Mouse (Mus musculus) frontal cortex, postnatal 10 days (tissue): ENCODE results near the gene Cytl1.
A peak's percentile ranks its signal among the peaks of the same experiment; 100 is the strongest.

Experiments used
- DNase-seq, 2 experiments: peaks; one replicate each; pipeline ENCODE4 v3.0.0; 2022; ENCODE audit warnings: low spot score in 2 of 2, mixed read lengths in 1 of 2

Gene Cytl1

DNA sequence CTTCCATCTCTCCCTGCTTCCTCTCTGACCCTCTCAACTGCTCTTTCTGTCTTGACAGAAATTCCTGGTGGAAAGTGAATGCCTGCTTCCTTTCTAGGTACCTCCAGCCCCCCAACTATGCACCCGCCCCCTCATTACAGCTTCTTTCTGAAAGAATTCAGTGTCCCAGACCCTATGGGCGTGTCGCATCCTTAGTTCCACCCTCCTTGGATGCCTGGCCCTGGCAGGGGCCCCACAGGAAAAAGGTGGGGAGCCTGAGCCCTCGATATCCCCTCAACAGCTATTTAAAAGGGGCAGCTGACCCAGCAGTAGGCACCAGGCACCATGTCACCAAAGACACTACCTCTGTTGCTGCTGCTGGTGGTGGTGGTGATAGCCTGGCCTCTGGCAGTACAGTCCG, at the start of gene Cytl1:
Gene Cytl1, plus strand, starts transcription at position 296 of the 400 bp plus-strand sequence.
- no peak for DNase-seq

DNA sequence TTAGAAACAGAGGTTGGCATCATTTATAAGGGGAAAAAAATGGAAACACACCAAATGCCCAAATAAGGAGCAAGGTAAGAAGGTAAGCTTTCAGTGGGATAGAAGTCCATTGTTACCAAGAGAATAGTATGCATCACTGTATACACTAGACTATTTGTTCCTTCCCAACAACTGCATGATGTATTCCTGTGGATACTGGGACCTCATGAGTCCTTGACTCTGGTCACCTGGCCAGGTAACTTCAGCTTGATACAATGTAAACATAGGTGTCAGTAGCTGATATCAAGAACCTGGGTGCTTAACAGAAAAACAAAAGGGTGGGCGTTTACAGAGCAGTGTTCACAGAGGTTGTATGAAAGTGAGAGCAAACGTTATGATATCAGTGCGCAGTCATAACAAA, 42.6 kb upstream of the Cytl1 start:
- no peak for DNase-seq

DNA sequence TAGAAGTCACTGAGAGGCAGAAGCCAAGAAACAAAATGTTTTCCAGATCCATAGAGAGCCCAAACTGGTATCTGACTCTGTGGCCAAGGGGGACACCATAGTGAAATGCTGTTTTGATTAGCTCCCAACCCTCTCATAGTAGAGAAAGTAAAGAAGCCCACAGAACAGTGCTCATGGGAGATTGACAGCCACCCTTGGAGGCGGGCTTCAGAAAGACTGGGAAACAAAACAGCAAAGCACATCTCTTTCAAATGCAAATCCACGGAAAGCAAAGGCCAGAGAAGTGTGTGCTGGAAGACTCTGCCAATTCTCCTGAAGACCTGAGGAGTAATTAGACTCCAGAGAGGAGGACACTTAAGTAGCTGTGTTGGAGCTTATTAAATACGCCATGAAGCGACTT, 39.5 kb upstream of the Cytl1 start:
- DNase-seq, result no peak

DNA sequence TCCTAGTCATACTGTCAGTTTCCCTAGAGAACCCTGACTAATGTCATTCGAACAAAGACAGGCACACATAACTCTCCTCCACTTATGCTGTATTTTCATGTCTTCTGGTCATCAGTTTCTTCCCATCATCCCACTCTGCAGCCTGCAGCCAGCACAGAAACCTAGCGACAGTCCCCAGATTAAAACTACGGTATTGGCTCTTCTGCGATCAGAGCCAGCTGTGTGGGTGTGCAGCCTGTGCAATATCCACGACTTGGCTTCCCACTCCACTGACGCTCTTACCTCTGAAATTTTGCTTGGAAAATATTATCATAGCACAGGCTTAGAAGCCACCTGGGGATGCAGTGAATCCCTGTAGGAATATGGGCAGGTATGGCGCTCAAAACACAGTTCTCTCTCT, 38.0 kb upstream of the Cytl1 start:
- no peak for DNase-seq

DNA sequence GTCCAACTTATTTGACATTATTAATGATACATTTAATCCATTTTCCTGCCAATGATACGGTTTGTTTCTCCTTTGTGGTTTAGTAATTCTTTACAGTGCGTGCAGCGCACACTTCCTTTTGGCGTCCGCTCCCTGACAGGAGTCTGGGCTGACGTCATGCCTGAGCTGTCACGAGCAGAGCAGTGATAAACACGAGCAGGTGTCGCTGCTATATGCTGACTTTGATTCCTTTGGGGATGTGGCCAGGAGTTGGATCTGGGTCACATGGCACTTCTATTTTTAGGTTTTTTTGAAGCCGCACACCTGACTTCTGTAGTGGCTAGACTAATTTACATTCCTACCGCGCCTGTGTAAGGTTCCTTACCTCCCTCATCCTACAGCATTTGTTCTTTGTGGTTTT, 35.6 kb upstream of the Cytl1 start:
- no peak for DNase-seq

DNA sequence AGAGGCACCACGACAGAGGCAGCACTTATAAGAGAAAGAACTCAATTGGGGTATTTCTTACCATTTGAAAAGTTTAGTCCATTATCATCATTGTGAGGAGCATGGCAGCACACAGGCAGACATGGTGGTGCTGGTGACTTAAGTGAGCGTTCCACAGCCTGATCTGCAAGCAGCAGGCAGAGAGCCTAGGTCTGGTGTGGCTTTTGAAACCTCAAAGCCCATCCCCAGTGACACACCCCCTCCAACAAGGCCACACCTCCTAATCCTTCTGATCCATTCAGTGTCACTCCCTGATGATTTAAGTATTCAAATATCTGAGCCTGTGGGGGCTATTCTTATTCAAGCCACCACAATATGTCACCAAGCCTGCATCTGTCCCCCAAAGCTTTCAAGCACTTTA, 30.4 kb upstream of the Cytl1 start:
- DNase-seq, result no peak

DNA sequence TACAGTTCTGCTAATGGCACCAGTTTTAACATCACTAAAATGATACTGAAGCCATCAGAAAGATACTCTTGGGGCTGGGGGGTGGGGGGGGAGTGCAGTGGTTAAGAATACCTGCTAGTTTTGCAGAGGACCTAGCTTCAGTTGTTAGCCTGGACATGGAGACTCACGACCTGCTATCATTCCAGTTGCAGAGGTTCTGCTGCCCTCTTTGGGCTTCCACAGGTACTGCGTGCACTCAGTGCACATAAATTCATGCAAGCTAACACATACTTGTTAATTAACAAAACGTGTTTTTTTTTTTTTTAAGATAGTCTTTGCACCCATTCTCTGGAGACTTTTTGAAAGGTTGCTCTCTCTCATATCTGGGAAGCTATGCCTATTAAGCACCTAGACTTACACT, 27.2 kb upstream of the Cytl1 start:
- DNase-seq, result no peak

DNA sequence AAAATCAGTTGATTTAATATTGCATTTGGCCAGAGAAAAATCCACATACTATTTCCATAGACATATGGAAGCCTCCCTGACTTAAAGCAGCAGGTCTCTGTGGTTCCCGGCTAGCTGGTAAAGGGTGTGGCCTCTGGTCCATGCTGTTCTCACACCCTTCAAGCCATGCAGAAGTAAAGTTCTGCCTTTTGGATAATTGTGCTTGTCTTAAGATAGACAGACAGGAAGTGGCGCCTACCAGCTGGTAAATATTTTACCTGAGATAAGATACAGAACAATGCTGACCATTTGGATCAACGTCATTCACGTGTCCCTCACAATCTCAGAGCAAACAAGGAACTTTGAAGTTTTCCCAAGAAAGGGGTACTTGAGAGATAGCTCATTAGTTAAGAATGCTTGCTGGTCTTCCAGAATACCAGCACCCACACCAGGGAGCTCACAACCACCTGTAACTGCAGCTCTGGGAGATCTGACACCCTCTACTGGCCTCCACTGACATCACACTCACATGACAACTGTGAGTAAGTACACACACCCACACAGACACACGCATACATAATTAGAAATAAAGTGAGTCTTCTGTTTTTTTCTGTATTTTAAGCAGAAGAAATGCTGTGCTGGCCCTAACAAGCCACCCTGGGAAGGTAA, 25.9 kb upstream of the Cytl1 start:
- DNase-seq, result no peak

DNA sequence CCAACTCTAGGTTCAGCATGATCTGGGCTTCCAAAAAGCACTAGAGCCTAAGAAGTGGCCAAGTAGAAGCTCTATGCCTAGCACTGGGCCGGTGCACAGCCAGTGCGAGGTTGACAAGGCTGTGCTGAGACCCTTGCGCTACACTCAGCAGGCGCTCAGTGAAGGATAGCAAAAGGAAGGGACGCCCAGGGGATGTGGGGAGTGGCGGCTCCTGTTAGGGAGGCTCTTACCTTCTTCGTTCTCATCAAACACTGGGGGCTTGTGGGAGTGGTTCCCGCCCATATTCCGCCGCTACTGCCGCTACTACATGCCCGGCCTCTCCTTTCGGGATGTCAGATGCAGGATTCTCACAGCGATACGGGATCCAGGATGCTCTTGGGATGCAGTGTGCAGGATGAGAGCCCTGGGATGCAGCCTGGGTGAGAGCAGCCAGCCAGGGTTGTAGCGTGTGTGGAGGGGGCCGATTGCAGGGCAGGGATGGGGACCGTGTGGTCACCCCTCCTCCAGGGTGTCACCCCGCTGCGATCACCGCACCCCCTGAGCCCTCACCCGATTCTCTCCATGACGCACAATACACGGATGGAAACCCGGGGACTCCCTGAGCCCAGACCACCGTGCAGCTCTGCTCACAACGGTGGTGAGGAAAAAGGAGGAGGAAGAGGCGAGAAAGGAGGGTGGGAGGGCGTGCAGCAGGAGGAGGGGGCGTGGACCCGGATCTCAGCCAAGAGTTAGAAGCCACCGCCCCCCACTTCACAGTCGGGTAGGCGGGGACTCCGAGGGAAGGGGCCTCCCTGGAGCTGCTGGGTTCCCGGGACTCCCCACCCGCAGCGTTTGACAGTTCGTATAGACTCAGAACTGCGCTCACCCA, 18.6 kb upstream of the Cytl1 start, which contains the start of gene Stk32b:
Gene Stk32b, minus strand, starts transcription at position 667 of the 868 bp plus-strand sequence.
- peak; percentile 29 to 44 for DNase-seq

DNA sequence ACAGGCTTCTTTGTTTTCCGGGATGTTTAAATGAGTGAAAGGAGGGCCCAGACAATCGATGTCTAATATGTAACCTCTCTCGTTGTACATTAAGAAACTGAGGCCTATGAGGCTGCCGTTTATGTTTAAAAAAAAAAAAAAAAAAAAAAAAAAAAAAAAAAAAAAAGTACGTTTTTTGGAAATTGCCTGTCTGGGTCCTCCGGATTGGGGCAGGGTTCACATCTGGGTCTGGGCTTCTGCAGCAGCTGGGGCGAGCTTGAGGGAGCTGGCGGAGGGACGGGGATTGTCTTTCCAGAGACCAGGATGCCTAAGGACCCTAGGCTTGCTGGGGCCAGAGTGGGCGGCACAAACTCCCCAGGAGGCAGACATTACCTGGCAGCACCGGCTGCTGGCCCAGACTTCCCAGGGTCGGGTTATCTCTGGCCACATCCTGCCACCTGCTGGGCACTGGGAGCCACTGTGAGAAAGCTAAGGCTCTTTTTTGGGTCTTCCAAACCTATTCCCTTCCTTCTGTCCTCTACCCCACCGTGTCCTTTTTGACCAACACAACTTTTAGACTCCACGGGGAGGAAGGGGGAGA, 17.8 kb upstream of the Cytl1 start:
- peak in 1 of 2 experiments; percentile 67 for DNase-seq

DNA sequence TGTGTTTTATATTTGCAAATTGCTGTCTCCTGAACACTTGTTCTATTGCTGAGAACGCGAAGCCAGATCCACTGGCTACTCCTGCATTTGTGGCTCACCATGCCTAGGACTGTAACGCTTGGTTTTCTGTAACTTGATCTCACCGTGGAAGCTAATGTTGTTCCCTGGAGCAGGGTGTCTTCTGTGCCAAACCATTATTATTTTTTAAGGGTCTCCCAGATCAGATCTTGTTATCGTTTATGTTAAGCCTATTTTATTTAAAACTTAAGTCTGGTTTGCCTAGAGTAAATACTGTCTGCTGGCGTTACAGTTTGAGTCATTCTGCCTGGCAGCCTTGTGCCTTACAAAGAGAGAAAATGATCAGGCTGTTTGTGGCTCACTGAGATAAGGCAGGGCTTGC, 14.6 kb upstream of the Cytl1 start:
- no peak for DNase-seq

DNA sequence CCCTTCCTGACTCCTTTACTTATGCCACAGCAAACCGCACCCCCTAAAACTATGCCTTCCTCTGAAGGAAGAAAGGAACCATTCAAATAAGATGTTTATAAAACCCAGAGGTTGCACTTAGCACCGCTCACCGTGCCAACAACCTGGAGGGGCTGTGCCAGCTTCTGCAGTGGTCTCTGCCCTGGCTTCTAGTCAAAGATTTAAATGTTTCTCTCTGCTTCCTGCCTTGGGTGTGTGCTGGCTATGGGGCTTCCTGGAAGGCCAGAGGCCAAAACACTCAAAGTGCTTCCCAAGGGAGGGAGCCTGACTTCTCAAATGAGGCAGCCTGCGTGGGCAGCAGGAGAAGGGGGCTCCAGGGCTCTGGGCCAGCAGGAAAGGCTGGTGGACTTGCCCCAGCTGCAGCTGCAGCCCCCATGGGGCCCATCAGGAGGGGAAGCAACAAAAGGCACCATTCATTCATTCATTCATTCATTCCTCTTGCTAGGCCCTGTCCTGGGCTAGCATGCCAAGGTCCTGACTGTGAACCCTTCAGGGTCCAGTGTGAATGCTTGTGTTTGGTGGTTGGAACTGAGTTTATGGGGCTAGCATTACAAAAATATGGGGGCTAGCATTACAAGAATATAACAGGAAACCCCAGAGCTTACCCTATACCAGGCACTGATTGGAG, 10.0 kb upstream of the Cytl1 start:
- no peak for DNase-seq

DNA sequence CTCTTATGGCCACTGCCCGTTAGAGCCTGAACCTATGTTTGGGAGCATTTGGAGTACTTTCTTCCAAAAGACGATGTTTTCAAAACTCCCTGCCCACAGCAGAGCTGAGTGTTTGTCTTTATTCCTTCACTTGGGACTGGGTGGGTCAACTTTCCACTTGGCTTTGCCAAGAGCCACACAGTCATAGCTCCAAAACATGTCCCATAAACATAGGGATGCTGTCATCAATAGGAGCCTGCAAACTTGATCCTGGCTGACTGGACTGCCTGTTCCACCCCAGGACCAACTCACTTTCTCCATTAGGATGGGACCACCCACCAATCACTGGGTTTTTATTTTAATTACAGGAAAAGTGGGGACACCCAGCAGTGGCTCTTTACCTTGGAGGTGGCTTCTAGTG, 4.5 kb upstream of the Cytl1 start:
- DNase-seq, result no peak

DNA sequence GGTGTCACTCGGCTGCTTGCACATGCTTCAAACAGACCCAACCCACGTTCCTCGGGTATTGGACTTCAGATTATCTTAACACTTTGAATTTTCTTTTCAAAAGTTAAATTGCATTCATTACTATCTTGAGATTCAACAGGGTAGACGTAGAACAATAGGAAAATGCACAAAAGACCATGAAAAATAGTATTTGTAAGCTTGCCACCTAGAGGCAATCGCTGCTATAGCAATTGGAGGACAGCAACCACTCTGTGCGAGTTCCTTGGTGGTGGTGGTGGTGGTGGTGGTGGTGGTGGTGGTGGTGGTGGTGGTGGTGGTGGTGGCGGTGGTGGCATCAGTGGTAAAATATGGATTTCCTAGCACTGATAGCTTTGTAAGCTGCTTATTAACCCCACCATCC, 894 bp downstream of the Cytl1 start:
- DNase-seq, result no peak

DNA sequence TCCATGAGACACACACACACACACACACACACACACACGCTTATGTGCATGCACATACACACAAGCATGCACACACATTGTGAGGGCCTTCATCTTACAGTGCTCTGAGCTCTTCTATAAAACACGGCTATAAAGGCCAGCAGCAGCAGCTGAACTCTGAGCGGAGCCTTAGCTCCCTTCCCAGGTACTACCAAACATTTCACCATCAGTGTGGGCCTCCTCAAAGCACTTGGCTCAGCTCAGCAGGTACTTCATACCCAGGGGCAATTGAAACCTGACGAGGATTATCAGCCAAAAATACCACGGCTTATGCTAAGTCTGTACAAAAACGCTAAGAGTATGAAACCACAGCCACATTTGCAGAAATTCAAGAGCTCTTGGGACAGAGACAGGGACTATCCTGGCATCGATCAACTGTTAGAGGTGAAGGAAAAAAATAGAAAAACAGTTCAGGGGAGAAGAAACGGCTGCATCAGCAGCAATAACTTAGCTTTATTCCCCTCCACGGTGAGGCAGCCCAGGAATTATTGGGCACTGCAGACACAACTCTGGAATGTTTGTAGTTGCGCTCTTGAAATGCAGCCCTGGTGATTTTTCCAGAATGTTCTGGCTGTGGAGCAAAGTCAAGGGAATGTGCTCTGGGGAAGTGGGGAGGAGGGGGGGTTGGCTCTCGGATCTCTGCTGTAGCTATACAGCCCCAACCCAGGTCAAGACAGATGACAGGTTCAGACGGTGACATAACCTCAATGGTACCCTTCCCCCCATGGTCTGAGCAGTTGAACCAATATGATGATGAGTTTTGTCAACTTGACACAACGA, 8.8 kb downstream of the Cytl1 start:
- DNase-seq, result no peak

DNA sequence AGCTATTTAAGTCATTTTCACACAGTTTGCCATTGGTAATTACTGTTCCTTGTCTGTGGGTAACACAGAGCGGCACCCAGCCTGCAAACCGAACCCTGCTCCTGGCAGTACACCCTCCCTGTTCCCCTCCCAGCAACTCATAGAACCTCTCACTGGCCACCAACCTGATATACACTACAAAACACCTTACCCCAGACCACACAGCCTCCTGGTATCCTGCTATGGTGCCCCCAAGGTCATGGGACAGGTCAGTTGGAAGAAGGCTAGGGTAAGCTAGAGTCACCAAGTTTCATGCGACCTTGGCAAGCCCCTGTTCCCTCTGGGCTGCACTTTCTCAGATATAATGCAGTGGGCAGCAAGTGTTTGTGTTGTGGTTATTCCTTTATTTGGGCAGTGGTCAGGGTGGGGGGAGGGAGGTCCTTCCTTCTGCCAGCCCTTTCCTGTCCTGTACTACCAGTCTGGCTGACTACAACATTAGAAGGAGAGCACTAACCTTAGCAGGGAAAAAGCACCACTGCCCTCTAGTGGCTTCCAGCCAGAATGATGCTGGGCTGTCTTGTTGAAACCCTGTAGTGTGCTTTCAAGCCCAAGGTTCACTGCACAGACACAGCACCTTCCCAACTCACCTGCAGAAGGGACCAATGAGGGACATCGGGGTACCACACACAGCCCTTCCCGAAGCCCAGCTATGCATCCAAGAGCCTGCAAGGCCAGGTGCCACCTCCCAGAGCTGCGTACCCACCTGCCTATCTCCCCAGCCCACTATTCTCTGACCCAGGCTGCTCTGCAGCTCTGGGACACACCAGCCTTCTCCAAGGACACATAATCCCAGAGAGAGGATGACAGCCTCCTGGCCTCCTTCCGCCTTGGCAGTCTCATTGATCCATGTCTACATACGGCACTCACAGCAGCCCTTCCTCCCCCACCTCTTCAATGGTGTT, 17.0 kb downstream of the Cytl1 start:
- DNase-seq, result peak; percentile 39 to 68

DNA sequence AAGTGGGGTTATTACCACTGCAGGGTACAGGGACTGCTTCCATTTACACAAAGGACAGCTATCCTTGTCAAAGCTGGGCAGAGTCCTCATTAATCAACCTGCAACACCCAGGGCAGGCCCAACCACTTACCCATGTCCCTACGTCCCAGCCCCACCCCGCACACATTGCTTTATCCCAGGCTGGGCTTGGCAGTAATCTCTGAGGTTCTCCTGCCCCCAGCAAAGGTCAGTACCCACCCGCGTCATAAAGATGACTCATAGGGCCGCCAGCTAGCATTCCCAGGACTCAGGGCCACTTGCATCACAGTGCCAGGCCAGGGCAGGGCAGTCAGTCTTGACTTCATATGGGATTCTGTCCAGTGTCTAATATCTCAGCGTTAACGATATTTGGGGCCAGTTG, 18.0 kb downstream of the Cytl1 start:
- DNase-seq, result no peak

DNA sequence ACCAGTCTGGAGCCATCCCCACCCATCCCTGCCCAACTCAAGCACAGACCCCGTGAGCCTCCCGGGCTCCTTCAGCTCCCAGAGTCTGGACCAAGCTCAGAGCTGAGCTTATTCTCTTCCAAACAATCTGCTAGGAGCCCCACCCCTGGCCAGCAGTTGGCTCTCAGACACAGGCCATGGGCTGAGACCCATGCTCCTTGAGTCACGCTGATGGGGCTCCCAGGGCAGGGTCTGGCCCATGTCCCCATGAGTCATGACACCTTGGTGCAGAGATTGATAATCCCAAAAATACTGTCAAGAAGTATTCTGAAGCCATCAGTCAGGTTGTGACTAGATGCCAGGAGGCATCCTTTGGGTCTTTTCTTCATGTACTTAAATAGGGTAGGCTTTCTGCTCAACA, 26.7 kb downstream of the Cytl1 start:
- DNase-seq, result no peak

DNA sequence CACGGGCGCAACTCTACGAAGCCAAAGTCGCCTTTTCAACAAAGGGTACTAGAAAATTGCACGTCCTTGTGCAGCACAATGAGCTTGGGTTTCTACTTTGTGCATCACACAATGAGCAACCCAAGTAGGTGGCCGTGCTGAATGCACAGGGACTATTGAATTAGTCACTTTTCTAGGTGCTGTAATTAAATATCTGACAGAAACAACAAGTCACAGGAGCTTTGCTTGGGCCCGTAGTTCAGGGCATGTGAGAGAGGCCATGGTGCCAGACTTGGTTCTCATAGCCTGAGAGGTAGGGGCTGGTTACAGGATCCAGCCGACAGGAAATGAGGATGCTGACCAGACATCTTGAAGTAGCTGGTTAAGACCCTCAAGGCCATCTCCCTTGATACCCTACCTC, 30.5 kb downstream of the Cytl1 start:
- DNase-seq, result no peak

DNA sequence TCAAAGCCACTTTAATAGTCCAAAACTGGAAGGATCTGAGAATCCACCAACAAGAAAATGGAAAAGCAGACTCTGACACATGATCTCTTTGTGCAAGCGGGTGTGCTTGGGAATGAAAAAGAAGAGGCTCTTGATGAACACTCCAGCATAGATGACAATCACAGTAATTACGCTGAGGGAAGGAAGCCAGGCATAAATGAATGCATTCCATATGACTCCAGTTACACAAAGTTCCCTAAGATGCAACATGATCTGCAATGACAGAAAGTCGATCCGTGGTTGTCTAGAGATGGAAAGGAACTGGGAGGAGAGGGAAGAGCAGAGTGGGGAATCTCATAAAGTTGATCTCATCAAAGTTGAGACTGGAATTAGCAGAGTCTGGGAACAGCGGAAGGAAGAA, 31.9 kb downstream of the Cytl1 start:
- DNase-seq, result no peak
